Mouse (Mus musculus) spleen, adult 2 months (tissue): ENCODE data around the gene Strn4.

Experiments
- CTCF ChIP-seq: fragments of 200-500 bp; IDR thresholded peaks from 2 replicates; pipeline ENCODE4 v1.5.1; 2011; ENCODE audit warnings: mild to moderate bottlenecking, inconsistent platforms; ENCODE audit not compliant: insufficient read depth, insufficient read length, insufficient replicate concordance; ENCODE audit errors: extremely low read depth
- POLR2A ChIP-seq: fragments of 200-500 bp; IDR thresholded peaks from 2 replicates; pipeline ENCODE4 v1.6.1; 2011; ENCODE audit warnings: low read depth, low read length, inconsistent platforms

GRCm38 (mm10) chr7:16840109-16840491 is 24.4 kb downstream of the Strn4 start:
- TF ChIP-seq CTCF (no peak), POLR2A (no peak)
